Mouse (Mus musculus) heart, embryonic 12.5 days (tissue): Measurements from ENCODE around the gene Osbpl7. TPM values are rescaled to one million over a fixed set of nuclear protein-coding genes. Genes with fewer than 3 reads are reported as not detected.

ENCODE experiments used
- ATAC-seq: fragments of 200-750 bp; cut with Nextera tagmentation; 2 replicates; pipeline ENCODE4 v1.8.0; 2017; ENCODE audit warnings: moderate TSS enrichment, moderate library complexity; ENCODE audit not compliant: insufficient number of reproducible peaks, low FRiP score
- H3K27ac ChIP-seq: fragments of 300-500 bp; sonication (generic); 2 replicates; pipeline ENCODE4 v1.5.1; 2016; ENCODE audit warnings: mild to moderate bottlenecking, moderate library complexity; ENCODE audit not compliant: poor library complexity, severe bottlenecking
- H3K27me3 ChIP-seq: fragments of 300-500 bp; sonication (generic); replicated peaks from 2 replicates; pipeline ENCODE4 v1.6.1; 2016; ENCODE audit warnings: mild to moderate bottlenecking, moderate library complexity
- H3K36me3 ChIP-seq: fragments of 300-500 bp; sonication (generic); 2 replicates; pipeline ENCODE4 v1.6.1; 2016; ENCODE audit warnings: mild to moderate bottlenecking, moderate library complexity
- H3K4me1 ChIP-seq: fragments of 300-500 bp; sonication (generic); replicated peaks from 2 replicates; pipeline ENCODE4 v1.6.1; 2016; ENCODE audit warnings: mild to moderate bottlenecking
- H3K4me2 ChIP-seq: fragments of 300-500 bp; sonication (generic); 2 replicates; pipeline ENCODE4 v1.6.1; 2016; ENCODE audit warnings: mild to moderate bottlenecking, moderate library complexity
- H3K4me3 ChIP-seq: fragments of 300-500 bp; sonication (generic); 2 replicates; pipeline ENCODE4 v1.5.1; 2016; ENCODE audit warnings: mild to moderate bottlenecking
- H3K9ac ChIP-seq: fragments of 300-500 bp; sonication (generic); 2 replicates; pipeline ENCODE4 v1.6.1; 2016; ENCODE audit warnings: mild to moderate bottlenecking, moderate library complexity
- H3K9me3 ChIP-seq: fragments of 300-500 bp; sonication (generic); replicated peaks from 2 replicates; pipeline ENCODE4 v1.6.1; 2016; ENCODE audit warnings: mild to moderate bottlenecking, moderate library complexity
- WGBS: fragments of 180-500 bp; shearing (Covaris S2); methylation state at CpG from one replicate; pipeline ENCODE4 v1.1.7; 2016; 5-methylcytosine and 5-hydroxymethylcytosine counted together
- polyA plus RNA-seq: library from polyadenylated mRNA; unstranded; fragments of >200 nt; fragmentation: Nextera tagmentation; extraction: Ambion mirVana; gene quantifications from 2 replicates; pipeline ENCODE4 v1.2.1, GENCODE M21; 2016

Gene Osbpl7
- polyA plus RNA-seq = 4.8 and 5.5 TPM in 2 replicates

- H3K9me3 ChIP-seq = no peaks in the 10 kb centered on the region
- H3K4me1 ChIP-seq = peaks cover 18% of the 10 kb centered on the region
- peak within 1 kb of the TSS; percentile 81 for H3K4me3 ChIP-seq
- H3K4me2 ChIP-seq = peak within 1 kb of the TSS; percentile 92
- 6% methylated on average over 18 of the region's 18 CpGs for WGBS
- H3K9ac ChIP-seq = peak within 1 kb of the TSS; percentile 89
- H3K27ac ChIP-seq = peak within 1 kb of the TSS; percentile 44; the same call in 1 of the 2 replicates
- H3K36me3 ChIP-seq = peaks cover 54% of the 10 kb centered on the region
- no peaks in the 10 kb centered on the region for H3K27me3 ChIP-seq
- peak; percentile 70; the same call in 1 of the 2 replicates for ATAC-seq
These were observed at the start of gene Osbpl7 for GRCm38 (mm10) chr11:97050216-97050943. TSS of gene Osbpl7 (plus strand) at chr11:97050628.

GRCm38 (mm10) chr11:97003170-97003569 lies 47.3 kb upstream of the Osbpl7 start:
- ATAC-seq = no peak
- H3K27me3 ChIP-seq = peaks cover 83% of the 10 kb centered on the region

GRCm38 (mm10) chr11:97007093-97007794 lies 43.2 kb upstream of the Osbpl7 start:
- Histone ChIP-seq H3K27ac (no peak overlapping the region), H3K9ac (no peak overlapping the region), H3K36me3 (no peaks in the 10 kb centered on the region), H3K4me2 (no peak overlapping the region), H3K9me3 (no peaks in the 10 kb centered on the region), H3K27me3 (peaks cover 83% of the 10 kb centered on the region), H3K4me3 (no peak overlapping the region), H3K4me1 (peaks cover 6% of the 10 kb centered on the region; the same call in 1 of the 2 replicates)
- WGBS = 36% methylated on average over 9 of the region's 9 CpGs
- no peak for ATAC-seq

More at GRCm38 (mm10) chr11:97003170-97003569, 47.3 kb upstream of the Osbpl7 start:
- Histone ChIP-seq H3K27ac (no peak overlapping the region), H3K4me2 (no peak overlapping the region), H3K4me1 (peaks cover 6% of the 10 kb centered on the region; the same call in 1 of the 2 replicates), H3K4me3 (no peak overlapping the region), H3K36me3 (no peaks in the 10 kb centered on the region), H3K9me3 (no peaks in the 10 kb centered on the region), H3K9ac (no peak overlapping the region)
- WGBS = 53% methylated on average over 5 of the region's 5 CpGs

GRCm38 (mm10) chr11:97009198-97009790 lies 41.1 kb upstream of the Osbpl7 start:
- Histone ChIP-seq H3K27ac (no peak overlapping the region), H3K9me3 (no peaks in the 10 kb centered on the region), H3K4me1 (peaks cover 8% of the 10 kb centered on the region; the same call in 1 of the 2 replicates), H3K9ac (no peak overlapping the region), H3K4me2 (no peak overlapping the region), H3K27me3 (peaks cover 83% of the 10 kb centered on the region), H3K4me3 (no peak overlapping the region), H3K36me3 (no peaks in the 10 kb centered on the region)
- no peak for ATAC-seq
- 19% methylated on average over 8 of the region's 8 CpGs for WGBS

GRCm38 (mm10) chr11:97013121-97013670 lies 37.2 kb upstream of the Osbpl7 start, which contains the start of gene Sp6:
TSS of gene Sp6 (plus strand) at chr11:97013394.
- no peak within 1 kb of the TSS for H3K4me2 ChIP-seq
- ATAC-seq = no peak
- H3K9ac ChIP-seq = no peak within 1 kb of the TSS
- H3K4me1 ChIP-seq = peaks cover 7% of the 10 kb centered on the region; the same call in 1 of the 2 replicates
- H3K9me3 ChIP-seq = no peaks in the 10 kb centered on the region
- no peak within 1 kb of the TSS for H3K4me3 ChIP-seq
- no peak within 1 kb of the TSS for H3K27ac ChIP-seq
- H3K36me3 ChIP-seq = no peaks in the 10 kb centered on the region
- WGBS = 15% methylated on average over 7 of the region's 8 CpGs
- H3K27me3 ChIP-seq = peaks cover 97% of the 10 kb centered on the region

- Histone ChIP-seq H3K27ac (no peak overlapping the region), H3K4me2 (peak overlapping the region; percentile 65), H3K27me3 (peaks cover 96% of the 10 kb centered on the region), H3K9me3 (no peaks in the 10 kb centered on the region), H3K36me3 (no peaks in the 10 kb centered on the region), H3K4me1 (peaks cover 29% of the 10 kb centered on the region), H3K9ac (no peak overlapping the region), H3K4me3 (peak overlapping the region; percentile 41)
- no peak for ATAC-seq
- under 1% methylated on average over 36 of the region's 36 CpGs for WGBS
These were observed 32.5 kb upstream of the Osbpl7 start for GRCm38 (mm10) chr11:97017696-97018582.

- peak overlapping the region; percentile 65 for H3K4me2 ChIP-seq
- peak overlapping the region; percentile 62; the same call in 1 of the 2 replicates for H3K9ac ChIP-seq
- no peaks in the 10 kb centered on the region for H3K36me3 ChIP-seq
- WGBS = under 1% methylated on average over 66 of the region's 68 CpGs
- peaks cover 96% of the 10 kb centered on the region for H3K27me3 ChIP-seq
- no peak for ATAC-seq
- H3K27ac ChIP-seq = no peak overlapping the region
- no peaks in the 10 kb centered on the region for H3K9me3 ChIP-seq
- H3K4me1 ChIP-seq = peaks cover 27% of the 10 kb centered on the region
- H3K4me3 ChIP-seq = peak overlapping the region; percentile 41
These were observed 31.7 kb upstream of the Osbpl7 start for GRCm38 (mm10) chr11:97018583-97019344.

GRCm38 (mm10) chr11:97019345-97019708 lies 31.1 kb upstream of the Osbpl7 start:
- Histone ChIP-seq H3K4me2 (peak overlapping the region; percentile 65), H3K27ac (no peak overlapping the region), H3K4me1 (peaks cover 27% of the 10 kb centered on the region), H3K4me3 (peak overlapping the region; percentile 41), H3K27me3 (peaks cover 96% of the 10 kb centered on the region), H3K9me3 (no peaks in the 10 kb centered on the region), H3K9ac (no peak overlapping the region), H3K36me3 (no peaks in the 10 kb centered on the region)
- 7% methylated on average over 13 of the region's 13 CpGs for WGBS
- ATAC-seq = no peak

GRCm38 (mm10) chr11:97021121-97021765 lies 29.2 kb upstream of the Osbpl7 start:
- 0% methylated on average over 26 of the region's 27 CpGs for WGBS
- no peak for ATAC-seq
- Histone ChIP-seq H3K4me3 (peak overlapping the region; percentile 53), H3K4me2 (peak overlapping the region; percentile 87), H3K27ac (no peak overlapping the region), H3K36me3 (no peaks in the 10 kb centered on the region), H3K9me3 (no peaks in the 10 kb centered on the region), H3K27me3 (peaks cover 89% of the 10 kb centered on the region), H3K4me1 (peaks cover 38% of the 10 kb centered on the region), H3K9ac (peak overlapping the region; percentile 67)
